Mouse (Mus musculus): ENCODE data around the gene Gnl3l. TPM values are rescaled to one million over a fixed set of nuclear protein-coding genes. Genes with fewer than 3 reads are reported as not detected.

Gnl3l gene
- 4.4 and 5.0 TPM in 2 replicates for polyA plus RNA-seq (2012; rRNA removed)

GRCm38 (mm10) chrX:151016938-151017877 is at the start of gene Gnl3l:
Gene Gnl3l, minus strand, starts transcription at chrX:151017322.

DNA sequence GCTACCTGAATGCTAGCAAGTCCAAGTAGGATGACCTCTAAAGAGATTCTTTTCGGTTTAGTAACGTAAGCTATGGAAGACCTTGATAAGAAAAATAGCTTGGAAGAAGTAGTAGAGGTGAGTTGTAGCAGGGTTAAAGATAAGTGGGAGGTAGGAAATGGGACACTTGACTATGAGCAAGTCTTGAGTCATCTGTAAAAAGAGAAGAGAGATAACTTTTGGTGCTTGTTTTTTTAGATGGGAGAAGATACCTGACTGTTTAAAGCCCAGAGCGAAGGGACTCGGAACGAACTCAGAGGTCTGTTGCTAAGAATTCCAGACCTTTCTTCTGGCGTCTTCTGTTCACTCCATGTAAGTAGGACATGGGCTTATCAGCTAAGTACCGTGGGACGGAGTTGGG is 28.7 kb upstream of the Gnl3l start, which contains the start of gene Fgd1:
Gene Fgd1 (plus strand): TSS at position 301 of the 400 bp plus-strand sequence.

Other genes with a start within 250 kb of the Gnl3l start
- gene Maged2, start 203.0 kb downstream of the Gnl3l start, polyA plus RNA-seq (2012; rRNA removed) = 22.9 and 25.8 TPM in 2 replicates
- gene Fgd1, start 28.8 kb upstream of the Gnl3l start, polyA plus RNA-seq (2012; rRNA removed) = 2.7 and 3.1 TPM in 2 replicates
- 6.0 and 6.3 TPM in 2 replicates for gene Tsr2, start 79.2 kb upstream of the Gnl3l start, polyA plus RNA-seq (2012; rRNA removed)
- 0.02 TPM in 2 replicates for gene Wnk3, start 180.8 kb upstream of the Gnl3l start, polyA plus RNA-seq (2012; rRNA removed)

Data from liver, embryonic 18 days (tissue).